Mouse (Mus musculus) embryonic facial prominence, embryonic 14.5 days (tissue): ENCODE data around the gene Bcorl1. TPM values are rescaled to one million over a fixed set of nuclear protein-coding genes. Genes with fewer than 3 reads are reported as not detected.
A peak's percentile ranks its signal among the peaks of the same experiment; 100 is the strongest.

Source experiments
- ATAC-seq: fragments of 200-750 bp; cut with Nextera tagmentation; 2 replicates; pipeline ENCODE4 v1.8.0; 2017; ENCODE audit warnings: low read depth, moderate number of reproducible peaks, moderate TSS enrichment
- DNase-seq: peaks from one replicate; pipeline ENCODE4 v3.0.0-alpha.2; 2015; ENCODE audit warnings: low spot score
- H3K27ac ChIP-seq: fragments of 300-500 bp; sonication (generic); replicated peaks from 2 replicates; pipeline ENCODE4 v1.5.1; 2014; ENCODE audit warnings: low read depth, mild to moderate bottlenecking, low read length, moderate library complexity
- H3K27me3 ChIP-seq: fragments of 300-500 bp; sonication (generic); replicated peaks from 2 replicates; pipeline ENCODE4 v1.6.1; 2014; ENCODE audit warnings: low read length; ENCODE audit not compliant: control insufficient read depth, insufficient read depth
- H3K36me3 ChIP-seq: fragments of 300-500 bp; sonication (generic); 2 replicates; pipeline ENCODE4 v1.6.1; 2014; ENCODE audit warnings: low read length, mixed read lengths; ENCODE audit not compliant: control insufficient read depth, insufficient read depth
- H3K4me1 ChIP-seq: fragments of 300-500 bp; sonication (generic); 2 replicates; pipeline ENCODE4 v1.6.1; 2014; ENCODE audit warnings: antibody characterized with exemption, low read length; ENCODE audit not compliant: control insufficient read depth, insufficient read depth
- H3K4me2 ChIP-seq: fragments of 300-500 bp; sonication (generic); 2 replicates; pipeline ENCODE4 v1.6.1; 2014; ENCODE audit warnings: low read depth, mild to moderate bottlenecking, low read length, moderate library complexity, mixed read lengths
- H3K4me3 ChIP-seq: fragments of 300-500 bp; sonication (generic); 2 replicates; pipeline ENCODE4 v1.5.1; 2014; ENCODE audit warnings: low read depth, mild to moderate bottlenecking, low read length
- H3K9ac ChIP-seq: fragments of 300-500 bp; sonication (generic); 2 replicates; pipeline ENCODE4 v1.6.1; 2014; ENCODE audit warnings: low read depth, mild to moderate bottlenecking, low read length, moderate library complexity, mixed read lengths
- H3K9me3 ChIP-seq: fragments of 300-500 bp; sonication (generic); 2 replicates; pipeline ENCODE4 v1.6.1; 2016; ENCODE audit warnings: low read length; ENCODE audit not compliant: control insufficient read depth
- WGBS: fragments of 180-500 bp; shearing (Covaris S2); extraction: QIAGEN DNeasy Blood & Tissue Kit; methylation state at CpG from one replicate; pipeline ENCODE4 v1.1.7; 2014; 5-methylcytosine and 5-hydroxymethylcytosine counted together
- polyA plus RNA-seq: library from polyadenylated mRNA; unstranded; fragments of >200 nt; fragmentation: Nextera tagmentation; extraction: Ambion mirVana; gene quantifications from 2 replicates; pipeline ENCODE4 v1.2.1, GENCODE M21; 2014

Bcorl1 gene
- polyA plus RNA-seq, 1 experiment from 2014 or later: 7.0 TPM

- DNase-seq (no peak), ATAC-seq (no peak)
- H3K4me1 ChIP-seq: 0 out of 2 replicates have a peak, but pooled peaks cover 3% of the 10 kb centered on the region
- no peak overlapping the region for H3K9ac ChIP-seq
- no peak overlapping the region for H3K4me3 ChIP-seq
- WGBS: 88% methylated on average over 6 of the region's 6 CpGs
- no peak overlapping the region for H3K27ac ChIP-seq
- H3K9me3 ChIP-seq: no peaks in the 10 kb centered on the region
- no peaks in the 10 kb centered on the region for H3K36me3 ChIP-seq
- no peak overlapping the region for H3K4me2 ChIP-seq
- no peaks in the 10 kb centered on the region for H3K27me3 ChIP-seq
Measured at GRCm38 (mm10) chrX:48441548-48441947, 100.4 kb downstream of the Bcorl1 start.

GRCm38 (mm10) chrX:48441954-48442353, 100.8 kb downstream of the Bcorl1 start:
- ATAC-seq: no peak
- Histone ChIP-seq H3K9me3 (no peaks in the 10 kb centered on the region), H3K4me3 (no peak overlapping the region), H3K4me1 (0 out of 2 replicates have a peak, but pooled peaks cover 3% of the 10 kb centered on the region), H3K4me2 (no peak overlapping the region), H3K27me3 (no peaks in the 10 kb centered on the region), H3K27ac (no peak overlapping the region), H3K36me3 (no peaks in the 10 kb centered on the region), H3K9ac (no peak overlapping the region)
- DNase-seq: no peak
- WGBS: 64% methylated on average over 7 of the region's 7 CpGs

GRCm38 (mm10) chrX:48444677-48445076, 103.5 kb downstream of the Bcorl1 start:
- H3K4me2 ChIP-seq: no peak overlapping the region
- 83% methylated on average over 4 of the region's 4 CpGs for WGBS
- H3K36me3 ChIP-seq: no peaks in the 10 kb centered on the region
- no peak overlapping the region for H3K27ac ChIP-seq
- H3K9me3 ChIP-seq: no peaks in the 10 kb centered on the region
- ATAC-seq: no peak
- no peaks in the 10 kb centered on the region for H3K4me1 ChIP-seq
- H3K4me3 ChIP-seq: no peak overlapping the region
- no peak for DNase-seq
- no peak overlapping the region for H3K9ac ChIP-seq
- H3K27me3 ChIP-seq: no peaks in the 10 kb centered on the region

GRCm38 (mm10) chrX:48449646-48450045, 108.5 kb downstream of the Bcorl1 start:
- Histone ChIP-seq H3K4me2 (no peak overlapping the region), H3K27me3 (no peaks in the 10 kb centered on the region), H3K4me3 (no peak overlapping the region), H3K9ac (no peak overlapping the region), H3K4me1 (no peaks in the 10 kb centered on the region), H3K27ac (no peak overlapping the region), H3K36me3 (no peaks in the 10 kb centered on the region), H3K9me3 (no peaks in the 10 kb centered on the region)
- ATAC-seq (no peak), DNase-seq (no peak)
- 36% methylated on average over 10 of the region's 10 CpGs for WGBS

GRCm38 (mm10) chrX:48452231-48452890, 111.2 kb downstream of the Bcorl1 start:
- Histone ChIP-seq H3K9ac (peak overlapping the region; percentile 67), H3K4me2 (peak overlapping the region; percentile 58), H3K4me1 (no peaks in the 10 kb centered on the region), H3K4me3 (peak overlapping the region; percentile 50), H3K36me3 (no peaks in the 10 kb centered on the region), H3K27me3 (no peaks in the 10 kb centered on the region), H3K9me3 (no peaks in the 10 kb centered on the region), H3K27ac (no peak overlapping the region)
- WGBS: 41% methylated on average over 8 of the region's 9 CpGs
- no peak for DNase-seq
- no peak for ATAC-seq

GRCm38 (mm10) chrX:48452931-48453673, 111.9 kb downstream of the Bcorl1 start:
- 14% methylated on average over 11 of the region's 71 CpGs for WGBS
- no peak overlapping the region; the same call in 1 of the 2 replicates for H3K27ac ChIP-seq
- ATAC-seq (peak; percentile 36; the same call in 1 of the 2 replicates), DNase-seq (peak; percentile 11)
- no peaks in the 10 kb centered on the region for H3K4me1 ChIP-seq
- peak overlapping the region; percentile 67 for H3K9ac ChIP-seq
- H3K4me3 ChIP-seq: peak overlapping the region; percentile 50
- H3K36me3 ChIP-seq: no peaks in the 10 kb centered on the region
- peak overlapping the region; percentile 58 for H3K4me2 ChIP-seq
- H3K27me3 ChIP-seq: no peaks in the 10 kb centered on the region
- no peaks in the 10 kb centered on the region for H3K9me3 ChIP-seq

- DNase-seq (peak; percentile 86), ATAC-seq (peak; percentile 84)
- Histone ChIP-seq H3K27me3 (no peaks in the 10 kb centered on the region), H3K4me2 (peak overlapping the region; percentile 58), H3K4me3 (peak overlapping the region; percentile 50), H3K9me3 (no peaks in the 10 kb centered on the region), H3K4me1 (no peaks in the 10 kb centered on the region), H3K9ac (peak overlapping the region; percentile 67), H3K36me3 (no peaks in the 10 kb centered on the region), H3K27ac (no peak overlapping the region; the same call in 1 of the 2 replicates)
- WGBS: 30% methylated on average over 21 of the region's 91 CpGs
Measured at GRCm38 (mm10) chrX:48453736-48454494, 112.8 kb downstream of the Bcorl1 start.

- H3K4me3 ChIP-seq: peak overlapping the region; percentile 50
- 31% methylated on average over 9 of the region's 21 CpGs for WGBS
- H3K9ac ChIP-seq: peak overlapping the region; percentile 51
- no peaks in the 10 kb centered on the region for H3K27me3 ChIP-seq
- no peaks in the 10 kb centered on the region for H3K9me3 ChIP-seq
- H3K4me2 ChIP-seq: peak overlapping the region; percentile 58
- H3K27ac ChIP-seq: no peak overlapping the region
- H3K36me3 ChIP-seq: no peaks in the 10 kb centered on the region
- no peaks in the 10 kb centered on the region for H3K4me1 ChIP-seq
- ATAC-seq: peak; percentile 56
- no peak for DNase-seq
Measured at GRCm38 (mm10) chrX:48454495-48454878, 113.3 kb downstream of the Bcorl1 start.
